Mouse (Mus musculus) embryonic facial prominence, embryonic 12.5 days (tissue): ENCODE data around the gene Cobll1. TPM values are rescaled to one million over a fixed set of nuclear protein-coding genes. Genes with fewer than 3 reads are reported as not detected.

Source experiments
- ATAC-seq: fragments of 200-750 bp; cut with Nextera tagmentation; 2 replicates; pipeline ENCODE4 v1.8.0; 2017; ENCODE audit not compliant: insufficient number of reproducible peaks, insufficient read depth, low FRiP score, low TSS enrichment
- H3K27ac ChIP-seq: fragments of 300-500 bp; sonication (generic); 2 replicates; pipeline ENCODE4 v1.5.1; 2016; ENCODE audit warnings: mild to moderate bottlenecking
- H3K27me3 ChIP-seq: fragments of 300-500 bp; sonication (generic); 2 replicates; pipeline ENCODE4 v1.6.1; 2016; ENCODE audit warnings: mild to moderate bottlenecking, moderate library complexity
- H3K36me3 ChIP-seq: fragments of 300-500 bp; sonication (generic); 2 replicates; pipeline ENCODE4 v1.6.1; 2016; ENCODE audit warnings: mild to moderate bottlenecking
- H3K4me1 ChIP-seq: fragments of 300-500 bp; sonication (generic); 2 replicates; pipeline ENCODE4 v1.6.1; 2016
- H3K4me2 ChIP-seq: fragments of 300-500 bp; sonication (generic); replicated peaks from 2 replicates; pipeline ENCODE4 v1.6.1; 2016; ENCODE audit warnings: mild to moderate bottlenecking, moderate library complexity
- H3K4me3 ChIP-seq: fragments of 300-500 bp; sonication (generic); 2 replicates; pipeline ENCODE4 v1.5.1; 2016; ENCODE audit warnings: mild to moderate bottlenecking
- H3K9ac ChIP-seq: fragments of 300-500 bp; sonication (generic); 2 replicates; pipeline ENCODE4 v1.6.1; 2016; ENCODE audit warnings: mild to moderate bottlenecking, moderate library complexity
- H3K9me3 ChIP-seq: fragments of 300-500 bp; sonication (generic); 2 replicates; pipeline ENCODE4 v1.6.1; 2016; ENCODE audit warnings: mild to moderate bottlenecking, moderate library complexity
- WGBS: fragments of 180-500 bp; shearing (Covaris S2); methylation state at CpG from one replicate; pipeline ENCODE4 v1.1.7; 2016; 5-methylcytosine and 5-hydroxymethylcytosine counted together
- polyA plus RNA-seq: library from polyadenylated mRNA; unstranded; fragments of >200 nt; fragmentation: Nextera tagmentation; extraction: Ambion mirVana; gene quantifications from 2 replicates; pipeline ENCODE4 v1.2.1, GENCODE M21; 2016

Cobll1 gene
- polyA plus RNA-seq, 1 experiment from 2014 or later, result 3.3 TPM

DNA sequence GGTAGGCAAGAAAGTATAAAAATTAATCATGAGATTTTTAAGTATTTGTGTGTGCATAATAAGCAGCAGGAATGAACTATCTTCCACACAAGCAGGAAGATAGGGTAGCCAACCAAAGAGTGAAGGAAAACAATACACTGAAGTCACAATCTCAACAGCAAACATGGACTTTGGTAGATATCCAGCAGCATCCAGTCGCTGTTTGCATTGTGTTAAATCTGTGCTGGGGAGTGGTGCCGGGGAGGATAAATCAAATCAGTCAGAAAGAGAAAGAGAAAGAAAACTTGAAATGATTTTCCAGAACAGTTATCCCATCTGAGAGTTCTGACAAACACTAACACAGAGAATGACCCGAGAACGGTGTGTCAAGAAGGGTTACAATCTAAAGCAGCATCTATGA, 75.2 kb downstream of the Cobll1 start:
- Histone ChIP-seq H3K27ac (no peak overlapping the region), H3K9me3 (no peaks in the 10 kb centered on the region), H3K27me3 (no peaks in the 10 kb centered on the region), H3K9ac (no peak overlapping the region), H3K4me2 (no peak overlapping the region), H3K4me1 (no peaks in the 10 kb centered on the region), H3K4me3 (no peak overlapping the region), H3K36me3 (no peaks in the 10 kb centered on the region)
- no peak for ATAC-seq
- WGBS, result 88% methylated on average over 4 of the region's 4 CpGs

DNA sequence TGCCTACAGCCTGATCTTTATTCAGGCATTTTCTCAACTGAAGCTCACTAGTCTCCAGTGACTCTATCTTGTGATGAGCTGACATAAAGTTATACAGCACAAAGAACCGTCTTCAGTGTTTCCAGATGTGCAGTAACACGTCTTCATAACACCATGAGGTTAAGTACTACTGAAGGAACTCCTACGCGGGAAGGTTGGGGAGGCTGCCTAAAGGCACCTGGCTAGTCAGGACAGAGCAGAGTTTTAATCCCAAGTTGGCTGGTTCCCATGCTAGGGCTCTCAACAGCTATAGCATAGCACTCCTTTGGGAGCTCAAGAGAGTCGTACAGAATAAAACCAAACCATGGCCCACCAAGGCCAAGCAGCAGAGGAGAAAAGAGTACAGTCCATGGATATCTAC, 76.6 kb downstream of the Cobll1 start:
- H3K4me1 ChIP-seq, result no peaks in the 10 kb centered on the region
- no peaks in the 10 kb centered on the region for H3K27me3 ChIP-seq
- H3K27ac ChIP-seq, result no peak overlapping the region
- no peak for ATAC-seq
- no peak overlapping the region for H3K4me2 ChIP-seq
- H3K4me3 ChIP-seq, result no peak overlapping the region
- H3K9ac ChIP-seq, result no peak overlapping the region
- 79% methylated on average over 5 of the region's 5 CpGs for WGBS
- no peaks in the 10 kb centered on the region for H3K36me3 ChIP-seq
- H3K9me3 ChIP-seq, result no peaks in the 10 kb centered on the region

DNA sequence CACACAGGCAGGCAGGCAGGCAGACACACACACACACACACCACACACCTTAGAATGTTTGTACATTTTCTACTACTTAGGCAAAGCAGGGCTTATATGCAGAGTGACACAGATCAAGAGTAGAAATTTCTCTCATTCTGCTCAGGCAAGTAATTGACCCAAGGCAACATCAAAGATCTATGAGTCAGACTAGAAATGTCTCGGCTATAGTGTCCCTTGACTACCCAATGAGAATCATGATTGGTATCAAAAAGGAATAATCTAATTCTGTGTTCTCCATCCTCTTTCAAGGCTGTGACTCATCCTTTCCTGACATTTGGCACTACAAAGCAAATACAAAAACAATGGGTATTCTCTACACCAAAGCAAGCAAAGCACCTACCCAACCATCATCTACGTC, 77.5 kb downstream of the Cobll1 start:
- ATAC-seq, result no peak
- 86% methylated on average over 2 of the region's 2 CpGs for WGBS
- H3K9me3 ChIP-seq, result no peaks in the 10 kb centered on the region
- H3K4me3 ChIP-seq, result no peak overlapping the region
- H3K9ac ChIP-seq, result no peak overlapping the region
- H3K36me3 ChIP-seq, result no peaks in the 10 kb centered on the region
- H3K4me1 ChIP-seq, result no peaks in the 10 kb centered on the region
- no peak overlapping the region for H3K27ac ChIP-seq
- H3K27me3 ChIP-seq, result no peaks in the 10 kb centered on the region
- no peak overlapping the region for H3K4me2 ChIP-seq

DNA sequence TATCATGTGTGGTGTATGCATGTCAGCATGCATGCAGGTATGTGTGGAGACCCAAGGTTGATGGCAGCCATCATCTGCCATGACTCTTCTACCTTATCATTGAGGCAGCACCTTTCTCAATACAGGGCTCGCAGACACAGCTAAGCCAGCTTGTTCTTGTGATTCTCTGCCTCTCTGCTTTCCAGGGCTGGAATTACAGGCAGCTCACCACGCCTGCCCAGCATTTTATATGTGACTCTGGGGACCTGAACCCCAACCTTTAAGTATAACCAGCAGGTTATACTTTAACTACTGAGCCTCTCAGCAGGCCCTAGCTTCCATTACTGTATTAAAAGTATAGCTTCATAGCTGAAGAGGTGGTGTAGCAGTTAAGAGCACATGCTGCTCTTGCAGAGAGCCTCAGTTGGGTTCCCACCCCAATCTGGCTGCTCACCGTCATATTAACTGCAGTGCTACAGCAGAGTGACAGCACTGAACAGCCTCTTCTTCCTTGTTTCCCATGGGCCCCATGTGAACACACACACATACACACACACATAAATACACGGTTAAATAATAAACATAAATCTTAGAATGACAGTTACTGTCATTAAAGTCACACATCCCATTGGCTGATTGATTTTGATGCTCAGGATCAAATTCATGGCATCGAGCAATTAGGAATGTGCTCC, 81.1 kb downstream of the Cobll1 start:
- H3K36me3 ChIP-seq, result no peaks in the 10 kb centered on the region
- no peak overlapping the region for H3K4me2 ChIP-seq
- 74% methylated on average over 5 of the region's 5 CpGs for WGBS
- H3K27ac ChIP-seq, result no peak overlapping the region
- no peak overlapping the region for H3K9ac ChIP-seq
- no peaks in the 10 kb centered on the region for H3K9me3 ChIP-seq
- H3K4me1 ChIP-seq, result no peaks in the 10 kb centered on the region
- no peaks in the 10 kb centered on the region for H3K27me3 ChIP-seq
- ATAC-seq, result no peak
- no peak overlapping the region for H3K4me3 ChIP-seq

DNA sequence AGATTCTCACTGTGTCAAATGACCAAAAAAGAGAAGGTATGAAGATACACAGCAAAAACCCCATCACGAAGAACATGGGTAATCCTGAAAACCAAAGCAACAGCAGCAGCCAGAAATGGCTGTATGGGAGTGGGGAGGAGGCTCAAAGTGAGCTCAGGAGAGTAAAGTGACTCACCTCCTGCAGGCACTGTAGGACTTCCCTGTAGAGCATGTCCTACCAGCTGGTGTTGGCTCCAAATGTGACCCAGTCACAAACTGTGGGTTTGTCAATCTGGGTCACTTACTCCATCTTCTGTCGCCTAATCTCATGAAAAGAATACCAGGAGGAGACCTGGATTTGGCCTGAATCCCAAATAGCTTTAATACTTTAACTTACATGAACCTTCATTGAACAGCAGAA, 81.9 kb downstream of the Cobll1 start:
- ATAC-seq, result no peak
- Histone ChIP-seq H3K9me3 (no peaks in the 10 kb centered on the region), H3K9ac (no peak overlapping the region), H3K4me3 (no peak overlapping the region), H3K36me3 (no peaks in the 10 kb centered on the region), H3K4me2 (no peak overlapping the region), H3K27ac (no peak overlapping the region), H3K27me3 (no peaks in the 10 kb centered on the region), H3K4me1 (no peaks in the 10 kb centered on the region)
- 85% methylated on average over 2 of the region's 2 CpGs for WGBS

DNA sequence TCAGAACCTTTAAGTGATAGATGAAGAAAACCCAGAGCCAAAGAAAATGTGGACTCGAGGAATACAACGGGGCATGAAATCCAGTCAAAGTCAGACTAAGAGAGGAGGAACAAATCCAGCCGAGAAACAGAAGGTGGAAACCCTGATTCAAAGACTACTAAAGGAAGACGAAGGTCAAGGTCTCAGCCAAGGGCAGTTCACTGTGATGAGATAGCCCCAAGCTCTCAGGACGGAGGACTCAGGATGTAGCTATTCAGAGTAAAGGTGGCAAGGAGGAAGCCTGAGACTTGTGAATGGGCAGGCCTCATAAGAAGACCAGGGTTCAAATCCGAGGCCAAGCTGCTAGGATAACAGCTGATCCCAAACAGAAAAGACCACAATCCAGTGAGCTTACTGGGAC, 90.3 kb downstream of the Cobll1 start:
- Histone ChIP-seq H3K27me3 (no peaks in the 10 kb centered on the region), H3K27ac (no peak overlapping the region), H3K36me3 (no peaks in the 10 kb centered on the region), H3K4me2 (no peak overlapping the region), H3K4me3 (no peak overlapping the region), H3K4me1 (no peaks in the 10 kb centered on the region), H3K9ac (no peak overlapping the region), H3K9me3 (no peaks in the 10 kb centered on the region)
- WGBS, result 90% methylated on average over 6 of the region's 6 CpGs
- no peak for ATAC-seq

DNA sequence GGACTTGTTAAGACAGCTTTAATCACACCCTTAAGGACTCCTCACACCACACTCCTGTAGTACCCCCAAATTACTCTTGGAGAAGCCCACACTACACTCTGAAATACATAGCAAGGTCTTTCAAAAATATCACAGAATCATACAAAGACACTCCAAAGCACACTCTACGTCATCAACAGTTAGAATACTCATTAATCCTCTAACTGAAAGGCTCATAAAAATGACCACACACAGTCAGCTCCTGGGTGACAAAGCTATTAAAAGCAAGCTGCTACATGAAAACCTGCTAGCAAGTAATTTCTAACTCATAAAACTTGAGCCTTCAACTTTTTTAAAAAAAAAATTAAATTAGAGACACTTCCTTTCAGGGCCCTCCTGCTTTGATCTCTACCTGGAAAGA, 91.8 kb downstream of the Cobll1 start:
- Histone ChIP-seq H3K4me3 (no peak overlapping the region), H3K4me2 (no peak overlapping the region), H3K27me3 (no peaks in the 10 kb centered on the region), H3K27ac (no peak overlapping the region), H3K9me3 (no peaks in the 10 kb centered on the region), H3K36me3 (no peaks in the 10 kb centered on the region), H3K9ac (no peak overlapping the region), H3K4me1 (no peaks in the 10 kb centered on the region)
- 69% methylated on average over 1 of the region's 1 CpGs for WGBS
- ATAC-seq, result no peak

DNA sequence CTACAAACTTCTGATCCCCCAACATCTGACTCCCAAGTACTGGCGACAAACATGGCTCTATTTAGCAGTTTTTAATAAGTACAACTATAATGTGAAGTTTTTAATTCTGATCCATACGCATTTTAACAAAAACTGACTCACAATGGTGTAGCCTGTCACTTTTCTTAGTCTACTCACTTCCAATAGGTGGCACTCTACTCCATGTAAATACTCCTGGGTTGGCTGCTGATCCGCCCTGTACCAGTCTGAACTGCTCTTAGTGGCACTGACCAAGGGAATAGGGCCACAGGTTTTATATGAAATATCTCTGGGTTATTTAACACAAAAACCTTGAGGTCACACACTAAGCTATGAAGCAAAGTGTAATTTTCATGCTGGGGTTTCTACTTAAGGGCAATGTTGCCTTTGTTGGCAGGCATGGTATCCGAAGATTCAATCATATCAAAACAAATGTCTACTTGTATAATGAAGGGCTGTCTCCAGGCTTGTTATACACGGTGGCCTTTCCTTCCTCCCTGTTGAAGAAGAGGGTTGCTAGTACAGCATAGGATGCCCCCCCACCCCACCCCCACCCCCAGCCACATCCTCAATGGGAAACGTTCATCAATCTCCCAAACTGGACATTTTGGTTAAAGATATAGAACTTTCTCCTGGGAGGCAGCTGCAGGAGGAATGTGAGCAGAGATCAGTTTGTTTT, 93.6 kb downstream of the Cobll1 start:
- Histone ChIP-seq H3K9ac (no peak overlapping the region), H3K36me3 (no peaks in the 10 kb centered on the region), H3K27ac (no peak overlapping the region), H3K4me1 (no peaks in the 10 kb centered on the region), H3K4me2 (no peak overlapping the region), H3K27me3 (no peaks in the 10 kb centered on the region), H3K4me3 (no peak overlapping the region), H3K9me3 (no peaks in the 10 kb centered on the region)
- whole genome bisulfite sequencing, result 50% methylated on average over 6 of the region's 6 CpGs
- 0 out of 2 replicates have a peak, but pooled peaks have one; percentile 64 for ATAC-seq

DNA sequence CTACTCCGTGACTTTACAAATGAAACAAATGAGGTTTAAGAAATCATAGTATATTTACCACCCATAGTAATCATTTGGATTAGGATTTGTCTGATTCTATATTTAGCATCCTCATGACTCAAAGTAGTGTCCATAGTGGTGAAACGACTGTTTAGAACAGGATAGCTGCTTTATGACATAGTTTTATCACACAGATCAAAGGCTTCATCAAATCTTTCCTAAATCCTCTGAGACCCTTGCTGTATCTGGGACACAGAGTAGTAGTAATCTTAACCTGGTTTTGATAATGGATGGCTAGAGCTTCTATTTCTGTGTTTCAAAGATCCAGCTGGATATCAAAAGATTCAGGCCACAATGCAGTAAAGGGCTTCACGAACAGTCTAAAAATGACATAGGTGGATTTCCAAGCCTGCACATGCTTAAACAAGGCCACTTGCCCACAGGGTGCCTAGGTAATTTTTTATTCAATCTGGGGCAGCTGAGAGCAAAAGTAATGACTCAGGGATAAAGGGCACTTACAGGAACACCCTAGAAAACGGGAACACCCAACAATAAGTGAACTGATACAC, 98.0 kb downstream of the Cobll1 start:
- Histone ChIP-seq H3K4me2 (no peak overlapping the region), H3K27me3 (no peaks in the 10 kb centered on the region), H3K27ac (no peak overlapping the region), H3K9ac (no peak overlapping the region), H3K36me3 (no peaks in the 10 kb centered on the region), H3K9me3 (no peaks in the 10 kb centered on the region), H3K4me1 (0 out of 2 replicates have a peak, but pooled peaks cover 3% of the 10 kb centered on the region), H3K4me3 (no peak overlapping the region)
- ATAC-seq, result no peak
- WGBS, result 72% methylated on average over 4 of the region's 4 CpGs

DNA sequence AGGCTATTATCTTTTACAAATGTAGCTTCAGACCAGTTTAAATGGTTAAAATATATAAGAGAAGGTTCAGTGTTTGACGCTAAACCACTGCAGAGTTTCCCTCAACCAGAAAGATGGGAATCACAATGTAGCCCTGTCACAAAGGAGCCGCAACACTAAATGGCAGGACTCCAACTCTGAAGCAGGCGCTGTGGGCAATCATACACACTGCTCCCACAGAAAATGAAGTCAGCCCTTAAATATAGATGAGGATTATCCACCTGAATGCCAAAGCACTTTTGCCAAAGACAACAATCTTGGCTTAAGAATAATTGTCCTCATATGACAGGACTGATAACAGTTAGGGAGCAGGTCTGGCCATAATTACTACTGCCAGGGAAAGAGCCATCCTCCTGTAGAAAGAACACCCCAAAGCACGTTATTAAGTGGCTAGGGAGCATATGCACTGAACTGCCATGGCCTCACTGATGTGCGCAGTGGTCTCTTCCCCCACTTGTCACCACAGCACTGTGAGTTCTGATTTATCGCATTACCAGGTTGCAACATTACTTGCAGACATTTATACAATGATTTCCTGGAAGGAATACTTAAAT, 98.8 kb downstream of the Cobll1 start:
- WGBS, result 71% methylated on average over 6 of the region's 6 CpGs
- Histone ChIP-seq H3K9me3 (no peaks in the 10 kb centered on the region), H3K9ac (no peak overlapping the region), H3K27me3 (no peaks in the 10 kb centered on the region), H3K27ac (no peak overlapping the region), H3K4me2 (no peak overlapping the region), H3K36me3 (no peaks in the 10 kb centered on the region), H3K4me3 (no peak overlapping the region), H3K4me1 (0 out of 2 replicates have a peak, but pooled peaks cover 3% of the 10 kb centered on the region)
- no peak for ATAC-seq

DNA sequence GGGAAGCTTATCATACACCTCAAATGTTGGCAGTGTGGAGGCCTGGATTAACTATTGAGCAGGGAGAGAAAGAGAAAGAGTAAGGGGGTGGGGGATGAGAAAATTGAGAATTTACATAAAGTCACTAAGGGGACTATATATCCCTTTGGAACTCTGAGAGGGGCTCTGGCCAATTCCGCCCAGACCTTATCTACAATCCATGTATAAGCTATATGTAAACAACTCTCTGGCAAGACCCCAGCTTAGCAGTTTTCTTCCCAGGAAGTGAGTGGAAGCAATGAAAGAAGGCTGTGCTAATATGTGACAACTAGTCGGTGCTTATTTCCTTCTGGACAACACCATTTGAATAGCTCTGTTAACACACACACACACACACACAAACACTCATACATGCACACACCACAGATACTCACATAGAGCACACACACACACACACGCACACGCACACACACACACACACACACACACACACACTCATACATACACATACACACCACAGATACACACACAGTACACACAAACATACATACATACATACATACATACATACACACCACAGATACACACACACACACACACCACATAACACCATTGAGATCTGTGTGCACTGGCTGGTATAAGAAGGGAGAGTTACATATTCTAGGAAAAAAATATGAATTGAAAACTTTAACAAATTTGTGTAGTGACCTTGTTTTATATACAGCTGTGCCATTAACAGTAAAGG, 99.4 kb downstream of the Cobll1 start:
- H3K4me2 ChIP-seq, result no peak overlapping the region
- 75% methylated on average over 4 of the region's 4 CpGs for WGBS
- H3K36me3 ChIP-seq, result no peaks in the 10 kb centered on the region
- no peak overlapping the region for H3K9ac ChIP-seq
- 0 out of 2 replicates have a peak, but pooled peaks cover 3% of the 10 kb centered on the region for H3K4me1 ChIP-seq
- no peak overlapping the region for H3K4me3 ChIP-seq
- H3K27me3 ChIP-seq, result no peaks in the 10 kb centered on the region
- H3K27ac ChIP-seq, result no peak overlapping the region
- no peaks in the 10 kb centered on the region for H3K9me3 ChIP-seq
- ATAC-seq, result peak; percentile 35; the same call in 1 of the 2 replicates
